Mouse (Mus musculus) liver, embryonic 14.5 days (tissue): Measurements from ENCODE around the gene Phtf2.

ENCODE experiments used
- CTCF ChIP-seq: IDR thresholded peaks from 2 replicates; pipeline ENCODE4 v1.5.1; 2016; ENCODE audit warnings: antibody characterized with exemption, low read depth, control low read depth
- EP300 ChIP-seq: IDR thresholded peaks from 2 replicates; pipeline ENCODE4 v1.6.1; 2016; ENCODE audit warnings: antibody characterized with exemption, low read depth

- TF ChIP-seq CTCF, result no peak
- no peak for TF ChIP-seq EP300
These were observed 43.5 kb upstream of the Phtf2 start for GRCm38 (mm10) chr5:20925451-20925850.
